ENCODE assay signal across 12 mouse cellular contexts in genomic region chr1:146792826-146793225, GRCm38 (mm10).
A peak's percentile ranks its signal among the peaks of the same experiment; 100 is the strongest.
DNase-seq lines count a peak whose midpoint lies in the region; ATAC-seq lines count a peak whose summit lies in the region.
"Had no signal": no experiment of that assay in that cellular context is flagged by ENCODE, and none has a peak within 500 bp of the region (broad histone marks: within the 10 kb centered on the region; RNA-seq: fewer than 3 reads in every experiment).

No protein-coding gene starts in this region.

- no peak for ATAC-seq in midbrain, embryonic 15.5 days (replicated peaks)
- ATAC-seq: intestine, embryonic 15.5 days had no signal

- H3K27me3 ChIP-seq in midbrain, embryonic 15.5 days (replicated peaks): no peaks in the 10 kb centered on the region
- H3K27me3 ChIP-seq: intestine, embryonic 15.5 days; liver, embryonic 13.5 days had no signal

- no peaks in the 10 kb centered on the region for H3K36me3 ChIP-seq in midbrain, embryonic 15.5 days (replicated peaks)
- H3K36me3 ChIP-seq: intestine, embryonic 15.5 days; liver, embryonic 13.5 days had no signal

- H3K4me2 ChIP-seq in midbrain, embryonic 15.5 days: no peak overlapping the region
- H3K4me2 ChIP-seq: intestine, embryonic 15.5 days; liver, embryonic 13.5 days had no signal

- peak; percentile 23 for DNase-seq in adrenal gland, adult 2 months
- DNase-seq in adrenal gland, adult 8-10 months: no peak
- peak; percentile 22 to 25 for DNase-seq in heart, postnatal 10 days
- DNase-seq in heart, postnatal 4 days: no peak
- peak; percentile 52 for DNase-seq in right cerebral cortex, adult 18-20 months
- DNase-seq in right cerebral cortex, postnatal 4 days: no peak
- DNase-seq in right cerebral cortex, postnatal 14 days: peak; percentile 5
- DNase-seq: liver, embryonic 13.5 days; lung, postnatal 4 days had no signal

- no peaks in the 10 kb centered on the region for H3K4me1 ChIP-seq in midbrain, embryonic 15.5 days
- H3K4me1 ChIP-seq: intestine, embryonic 15.5 days; liver, embryonic 13.5 days had no signal

- no peaks in the 10 kb centered on the region for H3K9me3 ChIP-seq in midbrain, embryonic 15.5 days
- H3K9me3 ChIP-seq: intestine, embryonic 15.5 days; liver, embryonic 13.5 days had no signal

- no peak overlapping the region for H3K4me3 ChIP-seq in midbrain, embryonic 15.5 days
- H3K4me3 ChIP-seq: erythroblast, embryonic 14.5 days; intestine, embryonic 15.5 days; liver, embryonic 13.5 days had no signal

- no peak overlapping the region for H3K27ac ChIP-seq in midbrain, embryonic 15.5 days
- H3K27ac ChIP-seq: intestine, embryonic 15.5 days; liver, embryonic 13.5 days had no signal

- no peak overlapping the region for H3K9ac ChIP-seq in midbrain, embryonic 15.5 days
- H3K9ac ChIP-seq: intestine, embryonic 15.5 days; liver, embryonic 13.5 days had no signal

- intact Hi-C loops in heart, postnatal 10 days (cut with DNase I): no loop called here

Comparison
In these comparisons a context has a peak if more than half of its experiments do, and no peak if none do; other contexts are left out.
1. DNase-seq: peak in adrenal gland, adult 2 months (single experiment), heart, postnatal 10 days (2 of 2), right cerebral cortex, adult 18-20 months (single experiment) and right cerebral cortex, postnatal 14 days (single experiment); none in adrenal gland, adult 8-10 months (single experiment), heart, postnatal 4 days (single experiment) and right cerebral cortex, postnatal 4 days (single experiment).